Comparison of ENCODE assay signal across 15 mouse cellular contexts in genomic region chr2:137436161-137436560, GRCm38 (mm10).
DNase-seq lines count a peak whose midpoint lies in the region; ATAC-seq and TF ChIP-seq lines count a peak whose summit lies in the region.
"Had no signal": no experiment of that assay in that cellular context is flagged by ENCODE, and none has a peak within 500 bp of the region (broad histone marks: within the 10 kb centered on the region; RNA-seq: fewer than 3 reads in every experiment).

No protein-coding gene starts in this region.

- no peak overlapping the region for H3K27ac ChIP-seq in kidney, postnatal 0 days
- no peak overlapping the region; the same call in 1 of the 2 replicates for H3K27ac ChIP-seq in heart, adult 2 months
- no peak overlapping the region for H3K27ac ChIP-seq in forebrain, embryonic 14.5 days (ENCODE audit: low read depth, low read length)
- H3K27ac ChIP-seq: forebrain, embryonic 13.5 days; hindbrain, postnatal 0 days; midbrain, embryonic 12.5 days; neural tube, embryonic 12.5 days had no signal

- 0 out of 2 replicates have a peak, but pooled peaks have one; percentile 11 for TF ChIP-seq EP300 in heart, adult 2 months (IDR thresholded peaks at IDR 0.05; ENCODE audit: insufficient read depth, low read depth, low read length)

- WGBS in kidney, postnatal 0 days, result 55% methylated on average over 4 of the region's 4 CpGs
- WGBS in heart, adult 2 months, result 30% methylated on average over 4 of the region's 4 CpGs
- WGBS in forebrain, embryonic 14.5 days, result 86% methylated on average over 4 of the region's 4 CpGs

- DNase-seq in kidney, postnatal 0 days (ENCODE audit: low spot score), result peak; percentile 12
- DNase-seq in kidney, postnatal 36 days, result no peak
- peak; percentile 66 for DNase-seq in adipocyte (ENCODE audit: low spot score)
- peak; percentile 27 to 48 for DNase-seq in heart, adult 2 months
- DNase-seq in heart, postnatal 4 days, result peak; percentile 46
- no peak for DNase-seq in thymus, postnatal 0 days (ENCODE audit: low spot score)
- DNase-seq in forebrain, embryonic 14.5 days (ENCODE audit: low spot score), result no peak
- DNase-seq: adrenal gland, postnatal 25 days; lung, adult 18-20 months; thymus, adult 18-20 months had no signal

- ATAC-seq in kidney, postnatal 0 days (replicated peaks; ENCODE audit: low FRiP score, low read depth), result no peak
- no peak for ATAC-seq in forebrain, embryonic 14.5 days
- ATAC-seq: CD4-positive, CD25-positive, alpha-beta regulatory T cell, adult 4 months; forebrain, embryonic 13.5 days; hindbrain, postnatal 0 days had no signal

- no peak for TF ChIP-seq CTCF in kidney, postnatal 0 days (IDR thresholded peaks at IDR 0.05; ENCODE audit: low read depth)
- no peak for TF ChIP-seq CTCF in heart, adult 2 months (IDR thresholded peaks at IDR 0.05)

- no peak overlapping the region for H3K9ac ChIP-seq in kidney, postnatal 0 days (ENCODE audit: low read depth, low read length)
- no peak overlapping the region for H3K9ac ChIP-seq in heart, adult 2 months (ENCODE audit: low read depth, low read length)
- no peak overlapping the region for H3K9ac ChIP-seq in forebrain, embryonic 14.5 days (ENCODE audit: low read length)
- H3K9ac ChIP-seq: forebrain, embryonic 13.5 days; midbrain, embryonic 12.5 days; neural tube, embryonic 12.5 days had no signal

- peaks cover 12% of the 10 kb centered on the region for H3K4me1 ChIP-seq in kidney, postnatal 0 days (replicated peaks; ENCODE audit: insufficient read depth, low read length)
- H3K4me1 ChIP-seq in heart, adult 2 months (ENCODE audit: control insufficient read depth, insufficient read depth, low read length), result no peaks in the 10 kb centered on the region; the same call in 1 of the 2 replicates
- H3K4me1 ChIP-seq in forebrain, embryonic 14.5 days (ENCODE audit: control insufficient read depth, insufficient read depth, low read length), result no peaks in the 10 kb centered on the region
- H3K4me1 ChIP-seq: neural tube, embryonic 12.5 days had no signal

- no peaks in the 10 kb centered on the region for H3K27me3 ChIP-seq in kidney, postnatal 0 days (ENCODE audit: insufficient read depth, low read length)
- no peaks in the 10 kb centered on the region for H3K27me3 ChIP-seq in heart, adult 2 months (ENCODE audit: control insufficient read depth, insufficient read depth, low read length)
- H3K27me3 ChIP-seq in forebrain, embryonic 14.5 days (replicated peaks; ENCODE audit: control insufficient read depth, insufficient read depth, low read length), result no peaks in the 10 kb centered on the region
- H3K27me3 ChIP-seq: forebrain, embryonic 13.5 days; midbrain, embryonic 12.5 days; neural tube, embryonic 12.5 days had no signal

- no peak for TF ChIP-seq POLR2A in heart, adult 2 months (IDR thresholded peaks at IDR 0.05; ENCODE audit: insufficient read depth, low read depth, low read length)

- H3K36me3 ChIP-seq in kidney, postnatal 0 days (ENCODE audit: insufficient read depth, low read length), result no peaks in the 10 kb centered on the region
- no peaks in the 10 kb centered on the region for H3K36me3 ChIP-seq in heart, adult 2 months (ENCODE audit: control insufficient read depth, insufficient read depth, low read length)
- no peaks in the 10 kb centered on the region for H3K36me3 ChIP-seq in forebrain, embryonic 14.5 days (ENCODE audit: control insufficient read depth, insufficient read depth, low read length)
- H3K36me3 ChIP-seq: midbrain, embryonic 12.5 days; neural tube, embryonic 12.5 days had no signal

- H3K4me2 ChIP-seq in kidney, postnatal 0 days (ENCODE audit: low read length), result no peak overlapping the region
- H3K4me2 ChIP-seq in forebrain, embryonic 14.5 days (ENCODE audit: low read length), result no peak overlapping the region
- H3K4me2 ChIP-seq: forebrain, embryonic 13.5 days; midbrain, embryonic 12.5 days; neural tube, embryonic 12.5 days had no signal

- no peaks in the 10 kb centered on the region for H3K9me3 ChIP-seq in kidney, postnatal 0 days (replicated peaks; ENCODE audit: low read length)
- no peaks in the 10 kb centered on the region for H3K9me3 ChIP-seq in forebrain, embryonic 14.5 days (replicated peaks; ENCODE audit: control insufficient read depth, low read length)
- H3K9me3 ChIP-seq: forebrain, embryonic 13.5 days; midbrain, embryonic 12.5 days; neural tube, embryonic 12.5 days had no signal

- no peaks in the 10 kb centered on the region for H3K79me2 ChIP-seq in heart, adult 2 months (replicated peaks; ENCODE audit: control insufficient read depth, insufficient read depth, low read length)

- intact Hi-C loops in heart, adult 2 months (cut with DNase I), result no loop called here

- H3K4me3 ChIP-seq in kidney, postnatal 0 days (replicated peaks; ENCODE audit: low read depth, low read length), result no peak overlapping the region
- H3K4me3 ChIP-seq in heart, adult 2 months, result no peak overlapping the region
- no peak overlapping the region for H3K4me3 ChIP-seq in forebrain, embryonic 14.5 days (ENCODE audit: low read depth, low read length)
- H3K4me3 ChIP-seq: forebrain, embryonic 13.5 days; midbrain, embryonic 12.5 days; neural tube, embryonic 12.5 days had no signal

Comparison
In these comparisons a context has a peak if more than half of its experiments do, and no peak if none do; other contexts are left out.
1. DNase-seq: peak in kidney, postnatal 0 days (single experiment), adipocyte (single experiment), heart, adult 2 months (2 of 2) and heart, postnatal 4 days (single experiment); none in kidney, postnatal 36 days (0 of 2), thymus, postnatal 0 days (single experiment) and forebrain, embryonic 14.5 days (single experiment).